Mouse (Mus musculus) G1E (cell line): ENCODE data around the gene Coro1c.

Source experiments
- CTCF ChIP-seq: IDR thresholded peaks from 2 replicates; pipeline ENCODE4 v1.5.1; 2012; ENCODE audit warnings: low read depth, low read length, inconsistent platforms, mixed read lengths
- TAL1 ChIP-seq: conservative IDR thresholded peaks from 2 replicates; pipeline ENCODE4 v1.6.1; 2012; ENCODE audit warnings: low read depth, low read length, inconsistent platforms, mixed read lengths

DNA sequence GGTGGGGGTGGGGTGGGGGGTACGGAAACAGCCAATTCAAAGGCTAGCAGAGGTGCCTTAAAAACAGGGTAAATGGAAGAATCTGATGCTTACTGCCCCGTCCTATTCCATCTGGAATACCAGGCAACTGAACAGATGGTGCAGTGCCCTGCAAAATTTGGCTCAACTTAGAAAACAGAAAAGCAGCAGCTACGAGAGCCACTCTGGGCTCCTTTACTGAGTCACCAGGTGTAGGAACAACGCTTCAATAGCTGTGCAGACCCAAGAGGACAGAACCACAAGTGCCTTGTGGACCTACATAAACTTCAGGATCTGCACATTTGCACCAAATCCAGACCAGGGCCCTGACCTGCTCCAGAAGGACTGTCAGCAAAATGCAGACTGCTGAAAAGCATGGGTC is 46.1 kb downstream of the Coro1c start:
- TF ChIP-seq TAL1, result no peak
- TF ChIP-seq CTCF, result no peak
